In the genomic region with DNA sequence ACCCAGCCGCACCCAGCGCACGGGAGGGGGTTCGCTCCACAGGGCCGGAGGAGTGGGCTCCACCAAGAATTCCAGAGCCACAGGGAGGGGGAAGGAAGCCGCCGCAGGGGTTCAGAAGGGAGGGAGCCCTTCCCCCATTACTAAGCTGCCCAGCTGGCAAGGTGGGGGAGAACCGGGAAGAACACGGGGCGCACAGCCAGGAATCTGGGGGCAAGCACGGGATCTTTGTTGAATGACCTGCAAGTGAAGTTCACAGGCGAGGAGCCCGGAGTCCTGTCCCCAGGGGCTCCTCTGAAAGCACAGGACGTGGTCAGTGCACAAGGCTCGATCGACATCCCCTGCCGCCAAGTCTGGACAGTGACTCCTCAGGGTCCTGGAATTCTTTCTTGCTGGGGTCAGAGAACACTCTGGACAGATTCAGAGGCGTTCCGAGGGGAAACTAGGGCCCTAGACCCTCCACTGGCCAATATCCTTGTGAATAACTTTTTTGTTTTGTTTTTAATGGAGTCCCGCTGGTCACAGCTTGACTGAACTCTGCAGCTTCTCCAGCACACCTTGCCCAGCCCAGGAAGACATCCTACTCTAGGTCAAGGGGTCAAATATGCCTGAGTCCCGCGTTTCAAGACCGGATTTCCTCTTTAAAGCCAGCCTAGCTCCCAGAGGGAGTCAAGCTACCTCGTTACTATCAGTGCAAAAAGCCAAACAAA, we compare ENCODE assay signal across 8 mouse cellular contexts. TPM values are rescaled to one million over a fixed set of nuclear protein-coding genes. Genes with fewer than 3 reads are reported as not detected.
DNase-seq lines count a peak whose midpoint lies in the region; ATAC-seq lines count a peak whose summit lies in the region.

No protein-coding gene starts in this region.

- intact Hi-C loops in heart, postnatal 36 days (cut with DNase I), result no loop called here

- 6% methylated on average over 24 of the region's 24 CpGs for WGBS in forebrain, embryonic 15.5 days
- WGBS in midbrain, embryonic 14.5 days, result 5% methylated on average over 24 of the region's 24 CpGs

- no peaks in the 10 kb centered on the region for H3K9me3 ChIP-seq in forebrain, embryonic 15.5 days
- H3K9me3 ChIP-seq in midbrain, embryonic 14.5 days (ENCODE audit: control insufficient read depth, low read length), result no peaks in the 10 kb centered on the region

- H3K9ac ChIP-seq in forebrain, embryonic 15.5 days (replicated peaks), result peak overlapping the region; percentile 47
- H3K9ac ChIP-seq in midbrain, embryonic 14.5 days (replicated peaks; ENCODE audit: low read length), result peak overlapping the region; percentile 39; the same call in 1 of the 2 replicates

- no peaks in the 10 kb centered on the region for H3K36me3 ChIP-seq in forebrain, embryonic 15.5 days
- no peaks in the 10 kb centered on the region for H3K36me3 ChIP-seq in midbrain, embryonic 14.5 days (ENCODE audit: control insufficient read depth, insufficient read depth, low read length)

- peak overlapping the region; percentile 33 for H3K4me3 ChIP-seq in forebrain, embryonic 15.5 days
- H3K4me3 ChIP-seq in midbrain, embryonic 14.5 days (replicated peaks; ENCODE audit: low read depth, low read length), result 0 out of 2 replicates have a peak overlapping the region, but pooled peaks have one; percentile 17

- ATAC-seq in forebrain, embryonic 15.5 days (replicated peaks), result no peak
- ATAC-seq in midbrain, embryonic 14.5 days (ENCODE audit: low FRiP score, low TSS enrichment), result no peak

- peaks cover 8% of the 10 kb centered on the region; the same call in 1 of the 2 replicates for H3K27me3 ChIP-seq in forebrain, embryonic 15.5 days
- H3K27me3 ChIP-seq in midbrain, embryonic 14.5 days (ENCODE audit: control insufficient read depth, insufficient read depth, low read length), result 0 out of 2 replicates have a peak, but pooled peaks cover 2% of the 10 kb centered on the region

- H3K4me2 ChIP-seq in forebrain, embryonic 15.5 days (replicated peaks), result peak overlapping the region; percentile 64
- peak overlapping the region; percentile 53 for H3K4me2 ChIP-seq in midbrain, embryonic 14.5 days (ENCODE audit: low read length)

- H3K27ac ChIP-seq in forebrain, embryonic 15.5 days (replicated peaks), result 0 out of 2 replicates have a peak overlapping the region, but pooled peaks have one; percentile 23
- no peak overlapping the region for H3K27ac ChIP-seq in midbrain, embryonic 14.5 days (replicated peaks; ENCODE audit: low read depth, low read length)

- peaks cover 18% of the 10 kb centered on the region for H3K4me1 ChIP-seq in forebrain, embryonic 15.5 days
- peaks cover 16% of the 10 kb centered on the region for H3K4me1 ChIP-seq in midbrain, embryonic 14.5 days (ENCODE audit: control insufficient read depth, insufficient read depth, low read length)

- peak; percentile 25 to 46 for DNase-seq in cerebellum, postnatal 14 days
- no peak for DNase-seq in cerebellum, postnatal 4 days (ENCODE audit: low spot score in 2 of 2)
- DNase-seq in heart, postnatal 36 days, result peak; percentile 43 to 47
- peak; percentile 52 to 66 for DNase-seq in kidney, postnatal 4 days
- DNase-seq in midbrain, embryonic 14.5 days, result peak; percentile 42
- no peak for DNase-seq in layer of hippocampus, adult 18-20 months (ENCODE audit: low spot score in 2 of 2)
- DNase-seq in thymus, postnatal 36 days, result no peak

RNA-seq across cellular contexts. Expression of gene Zfp423, which starts 15.5 kb away (rescaled TPM):
- polyA plus RNA-seq in forebrain, embryonic 15.5 days (2015; fragmentation: Nextera tagmentation; extraction: Ambion mirVana), result 17.7 and 19.6 TPM in 2 replicates
- 1 to 10 TPM; 3.8 to 5.1 TPM for total RNA-seq in heart, postnatal 36 days (2021)
- polyA plus RNA-seq in midbrain, embryonic 14.5 days (2014; fragmentation: Nextera tagmentation; extraction: Ambion mirVana), result 44.0 and 63.0 TPM in 2 replicates
- 10 to 100 TPM; 37.0 to 42.7 TPM for total RNA-seq in layer of hippocampus, adult 18-20 months (2021)

Comparison
In these comparisons a context has a peak if more than half of its experiments do, and no peak if none do; other contexts are left out.
1. DNase-seq: peak in cerebellum, postnatal 14 days (2 of 2), heart, postnatal 36 days (2 of 2), kidney, postnatal 4 days (2 of 2) and midbrain, embryonic 14.5 days (single experiment); none in cerebellum, postnatal 4 days (0 of 2), layer of hippocampus, adult 18-20 months (0 of 2) and thymus, postnatal 36 days (0 of 2).
2. RNA of gene Zfp423, which starts 15.5 kb away (total RNA-seq): 37.0 to 42.7 TPM in layer of hippocampus, adult 18-20 months; 3.8 to 5.1 TPM in heart, postnatal 36 days; every median in the first group is over 4 times any median in the second.